Mouse (Mus musculus) macrophage (primary cell): ENCODE results near the gene Asmt. TPM values are rescaled to one million over a fixed set of nuclear protein-coding genes. Genes with fewer than 3 reads are reported as not detected.

ENCODE experiments used
- H3K27ac ChIP-seq: fragments of 350-480 bp; formaldehyde crosslinking; 2 replicates; pipeline ENCODE4 v1.9.0; 2021
- H3K36me3 ChIP-seq: fragments of 350-480 bp; formaldehyde crosslinking; 2 replicates; pipeline ENCODE4 v1.9.0; 2021; ENCODE audit errors: inconsistent target
- H3K4me3 ChIP-seq: fragments of 350-480 bp; formaldehyde crosslinking; 2 replicates; pipeline ENCODE4 v1.9.0; 2021; ENCODE audit errors: inconsistent target
- H3K79me2 ChIP-seq: fragments of 350-480 bp; formaldehyde crosslinking; 2 replicates; pipeline ENCODE4 v1.9.0; 2021; ENCODE audit errors: inconsistent target
- WGBS: methylation state at CpG from one replicate; pipeline ENCODE4 v1.1.7; 2026; ENCODE audit warnings: inconsistent platforms; ENCODE audit not compliant: missing documents; 5-methylcytosine and 5-hydroxymethylcytosine counted together
- polyA plus RNA-seq: library from polyadenylated mRNA; stranded (reverse); fragments of 250-400 nt; gene quantifications from 3 replicates; pipeline ENCODE4 v1.2.4, GENCODE M21; 2018; ENCODE audit warnings: inconsistent platforms
- total RNA-seq, 78 experiments: library from RNA; depleted of rRNA; stranded (reverse); fragments of 250-400 nt; gene quantifications; 1 replicate in 9 of 78; 2 replicates in 24 of 78; 3 replicates in 43 of 78; 4 replicates in 2 of 78; pipeline ENCODE4 v1.2.4; 2018; ENCODE audit warnings: inconsistent platforms in 56 of 78

The Asmt gene
- under 1 TPM in 1 of 26 experiments, not detected in 25; 0.63 TPM for total RNA-seq (2018; cell fraction: chromatin; rRNA removed)
- not detected for total RNA-seq (2018; cell fraction: cytosol; rRNA removed)
- not detected for total RNA-seq (2018; cell fraction: nucleus; rRNA removed)
- polyA plus RNA-seq: not detected in 3 replicates

- no peaks in the 10 kb centered on the region for H3K79me2 ChIP-seq
- no peaks in the 10 kb centered on the region for H3K36me3 ChIP-seq
- no peak within 1 kb of the TSS for H3K4me3 ChIP-seq
- 88% methylated on average over 6 of the region's 16 CpGs for WGBS
- H3K27ac ChIP-seq: no peak within 1 kb of the TSS
These were observed at the start of gene Asmt for GRCm38 (mm10) chrX:170672594-170673092. Asmt (plus strand) TSS chrX:170672644.

GRCm38 (mm10) chrX:170673233-170673951, 948 bp downstream of the Asmt start:
- Histone ChIP-seq H3K79me2 (no peaks in the 10 kb centered on the region), H3K27ac (no peak overlapping the region), H3K4me3 (no peak overlapping the region), H3K36me3 (no peaks in the 10 kb centered on the region)
- WGBS: 83% methylated on average over 42 of the region's 42 CpGs

- H3K36me3 ChIP-seq: no peaks in the 10 kb centered on the region
These were observed 1.9 kb downstream of the Asmt start for GRCm38 (mm10) chrX:170674229-170674771.

GRCm38 (mm10) chrX:170674885-170675876, 2.7 kb downstream of the Asmt start:
- 88% methylated on average over 27 of the region's 39 CpGs for WGBS
- no peak overlapping the region for H3K27ac ChIP-seq
- no peaks in the 10 kb centered on the region for H3K36me3 ChIP-seq
- H3K79me2 ChIP-seq: no peaks in the 10 kb centered on the region
- H3K4me3 ChIP-seq: no peak overlapping the region

More at GRCm38 (mm10) chrX:170674229-170674771, 1.9 kb downstream of the Asmt start:
- no peak overlapping the region for H3K4me3 ChIP-seq
- 85% methylated on average over 16 of the region's 27 CpGs for WGBS
- H3K27ac ChIP-seq: no peak overlapping the region
- no peaks in the 10 kb centered on the region for H3K79me2 ChIP-seq

- H3K27ac ChIP-seq: no peak overlapping the region
- H3K79me2 ChIP-seq: no peaks in the 10 kb centered on the region
- no peak overlapping the region for H3K4me3 ChIP-seq
- WGBS: 94% methylated on average over 23 of the region's 39 CpGs
- H3K36me3 ChIP-seq: no peaks in the 10 kb centered on the region
These were observed 3.6 kb downstream of the Asmt start for GRCm38 (mm10) chrX:170675923-170676605.

GRCm38 (mm10) chrX:170676606-170677239, 4.3 kb downstream of the Asmt start:
- no peak overlapping the region for H3K27ac ChIP-seq
- H3K4me3 ChIP-seq: no peak overlapping the region
- H3K36me3 ChIP-seq: no peaks in the 10 kb centered on the region
- H3K79me2 ChIP-seq: no peaks in the 10 kb centered on the region
- 95% methylated on average over 31 of the region's 67 CpGs for WGBS

GRCm38 (mm10) chrX:170677266-170677665, 4.8 kb downstream of the Asmt start:
- Histone ChIP-seq H3K79me2 (no peaks in the 10 kb centered on the region), H3K4me3 (no peak overlapping the region), H3K36me3 (no peaks in the 10 kb centered on the region), H3K27ac (no peak overlapping the region)
- WGBS: 98% methylated on average over 17 of the region's 17 CpGs

GRCm38 (mm10) chrX:170677680-170678079, 5.2 kb downstream of the Asmt start:
- WGBS: 98% methylated on average over 28 of the region's 53 CpGs
- Histone ChIP-seq H3K27ac (no peak overlapping the region), H3K4me3 (no peak overlapping the region), H3K79me2 (no peaks in the 10 kb centered on the region), H3K36me3 (no peaks in the 10 kb centered on the region)
